Comparison of ENCODE assay signal across 20 mouse cellular contexts in genomic region chr15:91088071-91088470, GRCm38 (mm10). TPM values are rescaled to one million over a fixed set of nuclear protein-coding genes. Genes with fewer than 3 reads are reported as not detected.
DNase-seq lines count a peak whose midpoint lies in the region; ATAC-seq and TF ChIP-seq lines count a peak whose summit lies in the region.
"Had no signal": no experiment of that assay in that cellular context is flagged by ENCODE, and none has a peak within 500 bp of the region (broad histone marks: within the 10 kb centered on the region; RNA-seq: fewer than 3 reads in every experiment).

No protein-coding gene starts in this region.

- H3K4me3 ChIP-seq in stomach, embryonic 16.5 days (replicated peaks; ENCODE audit: low read length) = no peak overlapping the region
- no peak overlapping the region for H3K4me3 ChIP-seq in stomach, postnatal 0 days (ENCODE audit: low read depth, low read length)
- no peak overlapping the region for H3K4me3 ChIP-seq in lung, postnatal 0 days (ENCODE audit: low read depth, low read length)
- H3K4me3 ChIP-seq: embryonic facial prominence, embryonic 15.5 days; limb, embryonic 15.5 days; midbrain, embryonic 10.5 days; neural tube, embryonic 15.5 days had no signal

- no peaks in the 10 kb centered on the region for H3K36me3 ChIP-seq in stomach, embryonic 16.5 days (ENCODE audit: control insufficient read depth, insufficient read depth, low read length)
- no peaks in the 10 kb centered on the region for H3K36me3 ChIP-seq in stomach, postnatal 0 days (ENCODE audit: control insufficient read depth, insufficient read depth, low read length)
- no peaks in the 10 kb centered on the region for H3K36me3 ChIP-seq in lung, postnatal 0 days (ENCODE audit: insufficient read depth, low read length)
- H3K36me3 ChIP-seq: embryonic facial prominence, embryonic 15.5 days; limb, embryonic 15.5 days; midbrain, embryonic 10.5 days; neural tube, embryonic 15.5 days had no signal

- no peak for ATAC-seq in stomach, embryonic 16.5 days (ENCODE audit: insufficient read depth, low FRiP score)
- no peak for ATAC-seq in stomach, postnatal 0 days (ENCODE audit: low FRiP score, low TSS enrichment)
- ATAC-seq in lung, postnatal 0 days = peak; percentile 53; the same call in 1 of the 2 replicates
- no peak for ATAC-seq in monocyte, adult 5-6 weeks (replicated peaks; ENCODE audit: insufficient number of reproducible peaks, low FRiP score, low TSS enrichment, poor library complexity, severe bottlenecking)
- ATAC-seq: activated CD4-positive, CD25-positive, alpha-beta regulatory T cell, adult 4 months; Patski had no signal

- H3K4me2 ChIP-seq in stomach, embryonic 16.5 days (ENCODE audit: low read depth, low read length) = no peak overlapping the region
- H3K4me2 ChIP-seq in stomach, postnatal 0 days (replicated peaks; ENCODE audit: low read depth) = no peak overlapping the region
- no peak overlapping the region for H3K4me2 ChIP-seq in lung, postnatal 0 days (replicated peaks; ENCODE audit: low read depth, low read length)
- H3K4me2 ChIP-seq: embryonic facial prominence, embryonic 15.5 days; limb, embryonic 15.5 days; neural tube, embryonic 15.5 days had no signal

- no peaks in the 10 kb centered on the region for H3K27me3 ChIP-seq in stomach, embryonic 16.5 days (ENCODE audit: control insufficient read depth, insufficient read depth, low read length)
- no peaks in the 10 kb centered on the region for H3K27me3 ChIP-seq in stomach, postnatal 0 days (ENCODE audit: control insufficient read depth, insufficient read depth, low read length)
- H3K27me3 ChIP-seq in lung, postnatal 0 days (replicated peaks; ENCODE audit: insufficient read depth, low read length) = no peaks in the 10 kb centered on the region
- H3K27me3 ChIP-seq: embryonic facial prominence, embryonic 15.5 days; limb, embryonic 15.5 days; neural tube, embryonic 15.5 days; Patski had no signal

- H3K27ac ChIP-seq in stomach, embryonic 16.5 days (ENCODE audit: low read length) = peak overlapping the region; percentile 53; the same call in 1 of the 2 replicates
- H3K27ac ChIP-seq in stomach, postnatal 0 days (replicated peaks) = no peak overlapping the region; the same call in 1 of the 2 replicates
- no peak overlapping the region for H3K27ac ChIP-seq in lung, postnatal 0 days (ENCODE audit: low read length)
- H3K27ac ChIP-seq: embryonic facial prominence, embryonic 15.5 days; limb, embryonic 15.5 days; midbrain, embryonic 10.5 days; neural tube, embryonic 15.5 days had no signal

- WGBS in stomach, embryonic 16.5 days = 74% methylated on average over 12 of the region's 12 CpGs
- WGBS in stomach, postnatal 0 days = 61% methylated on average over 12 of the region's 12 CpGs
- 46% methylated on average over 12 of the region's 12 CpGs for WGBS in lung, postnatal 0 days

- no peaks in the 10 kb centered on the region for H3K9me3 ChIP-seq in stomach, embryonic 16.5 days (replicated peaks; ENCODE audit: control insufficient read depth, low read length)
- no peaks in the 10 kb centered on the region for H3K9me3 ChIP-seq in stomach, postnatal 0 days (ENCODE audit: control insufficient read depth, low read length)
- no peaks in the 10 kb centered on the region for H3K9me3 ChIP-seq in lung, postnatal 0 days (ENCODE audit: low read length)
- H3K9me3 ChIP-seq: embryonic facial prominence, embryonic 15.5 days; limb, embryonic 15.5 days; midbrain, embryonic 10.5 days; neural tube, embryonic 15.5 days had no signal

- no peak for TF ChIP-seq CTCF in stomach, postnatal 0 days (IDR thresholded peaks at IDR 0.05; ENCODE audit: low read depth)
- TF ChIP-seq CTCF in lung, postnatal 0 days (IDR thresholded peaks at IDR 0.05) = no peak

- no peaks in the 10 kb centered on the region for H3K4me1 ChIP-seq in stomach, embryonic 16.5 days (ENCODE audit: control insufficient read depth, insufficient read depth, low read length)
- H3K4me1 ChIP-seq in stomach, postnatal 0 days (replicated peaks; ENCODE audit: control insufficient read depth, insufficient read depth) = no peaks in the 10 kb centered on the region
- no peaks in the 10 kb centered on the region for H3K4me1 ChIP-seq in lung, postnatal 0 days (ENCODE audit: insufficient read depth, low read depth, low read length)

- no peak for TF ChIP-seq EP300 in stomach, postnatal 0 days (optimal IDR thresholded peaks at IDR 0.05)
- TF ChIP-seq EP300 in lung, postnatal 0 days (IDR thresholded peaks at IDR 0.05) = no peak

- DNase-seq in stomach, postnatal 0 days (ENCODE audit: low spot score) = no peak
- peak; percentile 52 for DNase-seq in heart, postnatal 10 days
- DNase-seq in lung, postnatal 0 days (ENCODE audit: low spot score) = peak; percentile 75
- DNase-seq in adrenal gland, postnatal 25 days = no peak
- no peak for DNase-seq in kidney, adult 9 months
- DNase-seq: adrenal gland, postnatal 36 days; cerebellum, adult 9-11 months; gastrocnemius, postnatal 25 days; kidney, adult 8-10 months; layer of hippocampus, postnatal 36 days; retina, postnatal 1 day; thymus, adult 2 months had no signal

- intact Hi-C loops in heart, postnatal 10 days (cut with DNase I) = no loop called here

- H3K9ac ChIP-seq in stomach, embryonic 16.5 days (ENCODE audit: low read length) = no peak overlapping the region
- H3K9ac ChIP-seq in stomach, postnatal 0 days (ENCODE audit: low read length) = no peak overlapping the region
- H3K9ac ChIP-seq in lung, postnatal 0 days (replicated peaks; ENCODE audit: low read depth) = no peak overlapping the region
- H3K9ac ChIP-seq: embryonic facial prominence, embryonic 15.5 days; limb, embryonic 15.5 days; neural tube, embryonic 15.5 days had no signal

RNA-seq across cellular contexts. Expression of gene Kif21a, which starts 38.3 kb away (rescaled TPM):
- 20.8 and 24.8 TPM in 2 replicates for polyA plus RNA-seq in stomach, embryonic 16.5 days (2015; fragmentation: Nextera tagmentation; extraction: Ambion mirVana)
- 17.2 and 18.2 TPM in 2 replicates for polyA plus RNA-seq in stomach, postnatal 0 days (2015; fragmentation: Nextera tagmentation; extraction: Ambion mirVana)
- total RNA-seq in heart, postnatal 10 days (2021) = 1 to 10 TPM; 7.6 to 8.0 TPM
- 4.6 and 5.0 TPM in 2 replicates for polyA plus RNA-seq in lung, postnatal 0 days (2015; fragmentation: Nextera tagmentation; extraction: Ambion mirVana)
- 15.4 and 23.0 TPM in 2 replicates for total RNA-seq in adrenal gland, postnatal 25 days (2021)
- total RNA-seq in monocyte, adult 5-6 weeks (2017) = not detected in 3 replicates
- polyA plus RNA-seq: activated CD4-positive, CD25-positive, alpha-beta regulatory T cell, adult 4 months had no signal

Comparison
In these comparisons a context has a peak if more than half of its experiments do, and no peak if none do; other contexts are left out.
1. DNase-seq: peak in heart, postnatal 10 days (2 of 2) and lung, postnatal 0 days (single experiment); none in stomach, postnatal 0 days (single experiment), adrenal gland, postnatal 25 days (single experiment) and kidney, adult 9 months (single experiment).